Mouse (Mus musculus) Patski (cell line): Measurements from ENCODE around the gene Adcy1. TPM values are rescaled to one million over a fixed set of nuclear protein-coding genes. Genes with fewer than 3 reads are reported as not detected.

Source experiments
- ATAC-seq: fragments of 100-300 bp; one replicate; pipeline ENCODE4 v1.8.0; 2021
- CTCF ChIA-PET: fragments of 350-600 bp; sonication (Branson Sonifier 250); formaldehyde crosslinking; loops from one replicate; lab custom pipeline; 2022; ENCODE audit warnings: inconsistent platforms; lab: Charles Lee
- POLR2A ChIA-PET: fragments of 350-600 bp; sonication (Branson Sonifier 250); formaldehyde crosslinking; loops from one replicate; lab custom pipeline; 2022; ENCODE audit warnings: antibody characterized with exemption, inconsistent platforms; lab: Charles Lee
- DNase-seq: peaks from one replicate; pipeline ENCODE4 v3.0.0-alpha.2; 2011; ENCODE audit warnings: low read depth, low spot score
- H3K27me3 ChIP-seq: fragments of 371-371 bp; one replicate; pipeline ENCODE4 v1.5.1; 2021
- CTCF ChIP-seq: fragments of 100-300 bp; IDR thresholded peaks from one replicate; pipeline ENCODE4 v1.5.1; 2021
- in situ Hi-C: fragments of 300-500 bp; cut with MboI; formaldehyde crosslinking; loops from 3 replicates; pipeline ENCODE4 v1.11.1; 2018; ENCODE audit warnings: low pct_unique_long_range_greater_than_20kb, mixed read lengths
- polyA plus RNA-seq: library from polyadenylated mRNA; unstranded; gene quantifications from one replicate; pipeline ENCODE4 v1.2.3, GENCODE M21; 2021

The Adcy1 gene
- 18.0 TPM for polyA plus RNA-seq

GRCm38 (mm10) chr11:7063001-7063584 is at the start of gene Adcy1:
TSS of gene Adcy1 (plus strand) at chr11:7063489.
- CTCF ChIA-PET, result no interaction called here
- POLR2A ChIA-PET, result no interaction called here
- no peak for TF ChIP-seq CTCF
- peak; percentile 61 for ATAC-seq
- in situ Hi-C loops, result loop anchor here (10.0 kb wide), 1 partner anchor 288 kb away; no protein-coding TSS in a partner anchor
- no peak for DNase-seq
- no peaks in the 10 kb centered on the region for H3K27me3 ChIP-seq

DNA sequence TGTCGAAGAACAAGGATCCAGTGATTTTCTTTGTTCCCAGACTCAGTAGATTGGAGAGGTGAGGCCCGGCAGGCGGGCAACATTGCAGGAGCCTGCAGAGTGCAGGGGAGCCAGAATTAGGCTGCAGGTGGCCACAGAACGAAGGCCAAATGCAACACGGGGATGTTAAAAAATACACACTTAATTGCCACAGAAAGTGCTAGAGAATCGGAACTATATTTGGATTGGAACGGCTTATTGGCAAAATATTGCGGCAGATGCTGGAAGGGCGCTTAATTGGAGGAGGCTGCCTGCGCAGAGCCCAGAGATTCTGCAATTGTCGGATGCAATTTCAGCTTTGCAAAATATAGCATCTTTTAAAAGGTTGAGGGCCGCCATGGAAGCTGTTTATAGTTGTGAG is 46.4 kb upstream of the Adcy1 start:
- CTCF ChIA-PET, result no interaction called here
- POLR2A ChIA-PET, result no interaction called here
- DNase-seq (no peak), ATAC-seq (no peak)
- in situ Hi-C loops, result no loop called here
- TF ChIP-seq CTCF, result no peak
- no peaks in the 10 kb centered on the region for H3K27me3 ChIP-seq

- POLR2A ChIA-PET, result no interaction called here
These were observed 45.2 kb upstream of the Adcy1 start for GRCm38 (mm10) chr11:7018078-7018477.

DNA sequence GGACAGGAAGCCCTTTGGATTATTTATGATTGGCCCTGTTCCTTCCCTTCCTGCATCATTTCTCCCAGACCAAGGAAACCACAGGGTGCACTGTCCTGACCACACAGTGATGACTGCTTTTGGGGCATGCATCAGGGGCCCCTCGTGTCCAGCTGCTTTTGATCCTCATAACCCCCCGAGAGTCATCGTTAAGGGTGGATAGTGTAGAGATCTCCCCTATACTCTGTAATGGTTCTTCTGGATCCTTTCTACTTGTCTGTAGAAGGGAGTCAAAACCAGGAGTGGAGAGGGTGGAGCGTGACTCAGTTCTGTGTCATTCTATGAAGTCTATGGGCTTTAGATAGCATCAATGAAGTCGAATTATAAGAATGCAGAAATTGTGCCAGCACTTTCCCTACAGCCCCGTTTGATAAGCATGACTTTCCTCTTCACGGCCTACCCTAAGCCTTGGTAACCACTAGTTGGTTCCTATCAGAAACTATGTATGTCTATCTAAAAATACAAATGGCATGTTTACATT is 44.2 kb upstream of the Adcy1 start:
- CTCF ChIA-PET, result no interaction called here
- no peak for TF ChIP-seq CTCF
- no peak for ATAC-seq
- POLR2A ChIA-PET, result no interaction called here
- in situ Hi-C loops, result no loop called here
- peak; percentile 10 for DNase-seq
- H3K27me3 ChIP-seq, result no peaks in the 10 kb centered on the region

More at GRCm38 (mm10) chr11:7018078-7018477, 45.2 kb upstream of the Adcy1 start:
- CTCF ChIA-PET, result no interaction called here
- TF ChIP-seq CTCF, result no peak
- in situ Hi-C loops, result no loop called here
- ATAC-seq (no peak), DNase-seq (no peak)
- H3K27me3 ChIP-seq, result no peaks in the 10 kb centered on the region

- in situ Hi-C loops, result no loop called here
- H3K27me3 ChIP-seq, result no peaks in the 10 kb centered on the region
- DNase-seq (no peak), ATAC-seq (no peak)
- no peak for TF ChIP-seq CTCF
- POLR2A ChIA-PET, result no interaction called here
- CTCF ChIA-PET, result interaction anchor here (1.3 kb wide), 1 partner anchor 10 kb away, joined by 3 read pairs; no protein-coding TSS in a partner anchor
These were observed 30.2 kb upstream of the Adcy1 start for GRCm38 (mm10) chr11:7033063-7033462.

- ChIA-PET CTCF (no interaction called here), POLR2A (interaction anchor here (0.6 kb wide), 1 partner anchor 61 kb away, joined by 3 read pairs; no protein-coding TSS in a partner anchor)
- ATAC-seq (no peak), DNase-seq (no peak)
- no peaks in the 10 kb centered on the region for H3K27me3 ChIP-seq
- in situ Hi-C loops, result no loop called here
- TF ChIP-seq CTCF, result no peak
These were observed 23.6 kb upstream of the Adcy1 start for GRCm38 (mm10) chr11:7039722-7040121.

GRCm38 (mm10) chr11:7040801-7041200 is 22.5 kb upstream of the Adcy1 start:
- POLR2A ChIA-PET, result no interaction called here
- CTCF ChIA-PET, result no interaction called here
- ATAC-seq, result no peak
- H3K27me3 ChIP-seq, result no peaks in the 10 kb centered on the region
- no peak for TF ChIP-seq CTCF
- DNase-seq, result no peak
- in situ Hi-C loops, result no loop called here

DNA sequence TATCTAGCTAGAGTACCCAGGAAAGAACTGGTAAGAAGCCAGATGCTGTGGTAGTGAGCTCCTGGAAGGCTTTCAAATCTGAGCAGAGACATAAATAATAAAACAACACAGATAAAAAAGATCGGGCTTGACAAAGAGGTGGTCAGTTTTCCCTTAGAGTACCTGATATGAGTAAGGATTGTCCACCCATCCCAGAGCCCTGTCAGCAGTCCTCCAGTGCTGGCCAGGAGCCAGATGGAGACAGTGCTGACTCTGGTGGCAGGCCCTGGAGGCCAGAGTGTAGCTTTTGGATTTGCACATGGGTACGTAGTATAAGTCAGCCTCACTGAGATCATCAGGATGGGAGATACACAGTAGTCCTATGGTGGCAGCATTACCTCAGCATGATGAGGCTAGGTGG is 16.1 kb upstream of the Adcy1 start:
- DNase-seq, result no peak
- TF ChIP-seq CTCF, result no peak
- ChIA-PET POLR2A (no interaction called here), CTCF (no interaction called here)
- in situ Hi-C loops, result no loop called here
- ATAC-seq, result no peak
- no peaks in the 10 kb centered on the region for H3K27me3 ChIP-seq

DNA sequence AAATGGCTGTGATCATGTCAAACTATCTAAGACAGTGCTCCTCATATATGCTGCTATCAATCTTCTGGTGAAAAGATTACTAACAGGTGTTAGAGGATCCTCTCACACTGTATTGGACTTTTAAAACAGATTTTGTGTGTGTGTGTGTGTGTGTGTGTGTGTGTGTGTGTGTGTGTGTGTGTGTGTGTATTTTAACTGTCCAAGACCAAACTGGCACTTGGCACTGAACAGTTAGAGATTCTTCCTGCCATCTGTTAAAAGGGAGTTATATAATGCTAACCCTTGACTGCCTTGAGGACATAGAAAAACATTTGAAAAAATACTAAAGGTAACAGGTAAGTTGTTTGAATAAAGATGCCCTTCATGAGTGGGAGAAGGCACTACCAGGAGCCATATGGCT is 15.7 kb upstream of the Adcy1 start:
- H3K27me3 ChIP-seq, result no peaks in the 10 kb centered on the region
- ChIA-PET CTCF (no interaction called here), POLR2A (no interaction called here)
- in situ Hi-C loops, result no loop called here
- ATAC-seq (no peak), DNase-seq (no peak)
- no peak for TF ChIP-seq CTCF

DNA sequence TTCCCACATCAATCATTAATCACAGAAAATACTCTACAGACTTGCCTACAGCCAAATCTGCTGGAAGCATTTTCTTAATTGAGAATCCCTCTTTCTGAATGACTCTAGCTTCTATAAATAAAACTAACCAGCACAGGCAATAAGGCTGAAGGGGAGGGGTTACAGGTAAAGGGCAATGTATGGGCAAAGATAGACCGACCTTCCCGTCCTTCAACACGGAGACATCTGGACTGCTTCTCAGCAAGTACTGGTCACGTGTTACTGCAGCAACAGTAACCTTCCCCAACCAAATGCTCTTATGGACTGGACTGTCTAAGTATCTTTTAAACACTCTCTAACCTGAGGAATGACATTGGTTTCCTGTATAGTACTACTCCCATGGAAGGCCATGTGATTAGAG is 9.6 kb upstream of the Adcy1 start:
- CTCF ChIA-PET, result no interaction called here
- POLR2A ChIA-PET, result no interaction called here
- no peak for TF ChIP-seq CTCF
- H3K27me3 ChIP-seq, result no peaks in the 10 kb centered on the region
- in situ Hi-C loops, result no loop called here
- DNase-seq (no peak), ATAC-seq (peak; percentile 28)

GRCm38 (mm10) chr11:7054662-7055265 is 8.5 kb upstream of the Adcy1 start:
- no peak for DNase-seq
- TF ChIP-seq CTCF, result no peak
- ChIA-PET CTCF (no interaction called here), POLR2A (no interaction called here)
- H3K27me3 ChIP-seq, result no peaks in the 10 kb centered on the region
- ATAC-seq, result no peak
- in situ Hi-C loops, result no loop called here
